Mouse (Mus musculus) right cerebral cortex, postnatal 36 days (tissue): ENCODE measurements around the gene Etv4.

Experiments
- DNase-seq, 2 experiments: peaks; one replicate each; pipeline ENCODE4 v3.0.0; 2022; ENCODE audit warnings: low spot score in 2 of 2, mixed read lengths in 1 of 2

The Etv4 gene

DNA sequence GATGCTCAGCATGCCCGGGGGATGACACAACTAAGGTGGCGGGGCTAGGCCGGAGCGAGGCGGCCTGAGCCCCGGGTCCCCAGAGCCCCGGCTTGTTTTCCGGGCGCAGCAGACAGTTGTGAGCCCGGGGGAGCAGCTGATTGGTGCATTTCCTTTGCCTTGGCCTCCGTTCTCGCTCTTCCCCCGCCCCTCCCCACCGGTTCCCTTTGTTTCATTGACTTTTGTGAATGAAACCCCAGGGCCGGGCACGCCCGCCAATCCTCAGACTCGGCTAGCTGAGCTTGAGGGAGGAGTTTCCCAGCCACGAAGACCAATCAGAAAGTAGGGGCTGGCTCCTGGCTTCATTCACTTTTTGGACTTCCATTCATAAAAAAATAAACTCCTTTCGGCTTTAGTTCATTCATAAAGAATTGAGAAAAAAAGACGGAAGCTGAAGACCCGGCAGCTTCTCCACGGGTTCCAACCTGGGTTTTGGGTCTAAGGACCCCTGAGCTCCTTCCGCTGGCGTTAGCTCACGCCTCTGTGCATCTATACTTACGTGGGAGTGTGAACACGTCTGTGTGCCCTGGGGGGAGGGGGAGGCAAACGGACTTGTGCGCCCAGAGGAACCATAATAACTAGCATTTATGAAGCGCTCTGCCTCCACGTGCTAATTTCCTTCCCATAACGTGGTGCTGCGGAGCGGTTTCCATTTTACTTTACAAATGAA is at the start of gene Etv4:
Gene Etv4 (minus strand): TSS at position 229 of the 709 bp plus-strand sequence.
- peak; percentile 80 to 85 for DNase-seq

DNA sequence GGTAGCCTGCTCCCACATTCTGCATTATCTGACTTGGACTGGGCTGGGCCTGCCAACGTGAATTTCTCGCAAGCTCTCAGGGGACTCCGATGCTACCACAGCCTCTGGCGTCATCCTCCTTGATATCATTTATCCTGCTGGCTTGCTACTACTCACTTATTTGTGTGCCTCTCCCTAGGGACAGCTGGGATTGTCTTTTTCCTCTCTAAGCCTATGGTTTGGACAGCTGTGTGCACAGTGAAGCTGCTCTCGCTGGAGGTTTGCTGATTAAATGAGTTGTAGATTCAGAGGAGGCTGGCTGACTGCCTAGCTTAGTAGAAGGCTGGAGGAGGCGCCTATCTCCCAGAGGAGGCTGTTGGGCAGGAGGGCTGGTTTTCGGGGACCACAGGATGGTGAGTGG is 46.8 kb upstream of the Etv4 start:
- DNase-seq, result peak; percentile 28 to 37

DNA sequence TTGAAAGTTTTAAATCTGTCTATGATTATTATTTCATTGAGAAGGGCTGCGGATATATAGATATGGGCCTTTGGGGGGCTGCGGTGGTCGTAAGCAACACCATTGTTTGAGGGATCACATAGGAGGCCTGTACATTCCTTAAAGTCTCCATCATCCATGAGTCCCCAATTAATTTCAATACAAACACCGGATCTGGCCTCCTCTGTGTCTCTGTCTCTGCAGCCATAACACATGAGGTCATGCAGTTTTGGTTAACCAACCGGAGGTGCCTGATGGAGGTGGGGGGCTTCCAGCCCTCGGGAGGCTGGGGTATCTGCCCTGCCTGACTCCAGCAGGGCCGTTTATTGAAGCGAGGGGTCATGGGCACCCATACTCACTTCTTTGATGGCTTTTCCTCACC is 45.4 kb upstream of the Etv4 start:
- DNase-seq, result no peak

DNA sequence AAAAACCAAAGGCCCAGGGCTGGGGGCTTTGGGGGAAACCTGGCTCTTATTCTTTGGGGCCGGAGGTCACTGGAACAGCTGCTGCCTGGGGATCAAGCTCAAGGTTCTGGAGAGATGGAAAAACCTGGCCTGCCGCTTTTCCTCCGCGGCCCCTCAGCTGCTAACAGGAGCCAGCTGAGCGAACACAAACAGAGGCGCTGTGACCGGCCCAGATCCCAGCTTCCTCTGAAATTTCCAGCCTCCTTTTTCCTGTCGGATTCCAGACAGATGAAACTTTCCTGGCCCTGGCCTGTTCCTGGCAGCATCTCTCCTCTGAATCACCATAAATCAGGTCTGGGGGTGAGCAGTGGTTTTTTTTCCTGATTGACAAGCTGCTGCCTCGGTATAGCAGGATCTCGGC is 44.9 kb upstream of the Etv4 start:
- DNase-seq, result no peak

DNA sequence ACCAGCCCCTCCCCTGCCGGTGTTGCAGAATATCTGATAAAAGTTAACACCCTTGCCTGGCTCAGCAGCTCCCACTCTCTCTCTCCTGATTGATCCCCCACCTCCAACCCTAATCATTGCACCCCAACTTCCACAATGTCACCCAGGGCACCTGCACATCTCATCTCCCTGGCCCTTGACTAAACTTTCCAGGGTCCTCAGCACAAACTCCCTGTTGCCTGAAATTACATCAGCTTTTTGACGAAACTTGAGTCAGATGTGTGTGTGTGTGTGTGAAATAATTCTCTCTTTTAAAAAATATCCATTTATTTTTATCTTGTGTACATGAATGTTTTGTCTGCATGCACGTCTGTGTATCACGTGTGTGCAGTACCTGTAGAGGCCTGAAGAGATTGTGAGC is 43.5 kb upstream of the Etv4 start:
- no peak for DNase-seq

DNA sequence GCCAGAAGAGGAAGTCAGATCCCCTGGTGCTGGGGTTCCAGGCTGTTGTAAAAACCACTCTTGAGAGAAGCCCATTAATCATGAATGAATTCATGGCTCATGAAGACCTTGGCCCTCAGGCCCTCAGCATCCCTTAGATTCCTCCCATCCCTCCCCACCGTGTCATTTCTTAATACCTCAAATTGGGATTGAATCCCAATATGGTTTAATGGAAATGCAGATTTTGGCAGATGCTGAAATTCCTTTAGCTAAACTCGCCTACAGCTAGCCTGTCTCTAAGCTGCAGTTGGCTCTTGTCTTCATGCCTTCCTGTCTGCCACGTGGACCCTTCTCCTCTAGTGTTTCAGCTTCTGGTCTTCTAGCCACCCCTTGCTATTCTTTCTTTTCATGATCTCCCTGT is 38.0 kb upstream of the Etv4 start:
- no peak for DNase-seq

DNA sequence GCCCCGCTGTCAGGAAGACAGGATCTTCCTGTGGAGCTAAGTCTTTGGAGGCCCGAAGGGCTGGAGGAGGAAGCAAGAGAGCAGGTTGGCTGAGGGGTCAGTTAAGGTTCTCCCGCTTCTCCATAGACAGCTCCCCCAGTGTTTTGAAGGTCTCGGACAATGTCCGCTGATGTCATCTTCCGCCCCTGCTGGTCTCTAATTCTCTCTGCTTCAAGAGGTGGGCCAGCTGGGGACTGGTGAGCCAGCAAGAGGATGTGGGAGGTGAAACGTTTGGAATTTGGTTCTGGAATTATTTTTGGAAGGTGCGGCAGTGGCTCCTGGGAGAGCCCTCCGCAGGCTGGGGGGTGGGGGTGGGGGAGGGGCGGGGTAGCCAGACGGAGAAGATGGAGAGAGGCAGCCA is 35.7 kb upstream of the Etv4 start:
- DNase-seq, result no peak

DNA sequence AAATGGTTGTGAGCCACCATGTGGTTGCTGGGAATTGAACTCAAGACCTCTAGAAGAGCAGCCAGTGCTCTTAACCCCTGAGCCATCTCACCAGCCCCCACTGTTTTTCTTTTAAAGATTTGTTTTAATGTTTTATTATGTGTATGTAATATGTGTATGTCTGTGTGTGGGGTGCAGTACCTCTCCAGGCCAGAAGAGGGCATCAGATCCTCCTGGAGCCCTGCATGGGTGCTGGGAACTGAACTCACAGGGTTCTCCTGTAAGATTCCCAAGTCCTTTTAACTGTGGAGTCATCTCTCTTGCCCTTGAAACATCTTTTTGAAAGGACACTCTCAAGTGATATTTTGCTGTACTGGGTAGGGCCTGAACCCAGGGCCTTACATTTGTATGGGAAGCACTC is 34.7 kb upstream of the Etv4 start:
- no peak for DNase-seq

DNA sequence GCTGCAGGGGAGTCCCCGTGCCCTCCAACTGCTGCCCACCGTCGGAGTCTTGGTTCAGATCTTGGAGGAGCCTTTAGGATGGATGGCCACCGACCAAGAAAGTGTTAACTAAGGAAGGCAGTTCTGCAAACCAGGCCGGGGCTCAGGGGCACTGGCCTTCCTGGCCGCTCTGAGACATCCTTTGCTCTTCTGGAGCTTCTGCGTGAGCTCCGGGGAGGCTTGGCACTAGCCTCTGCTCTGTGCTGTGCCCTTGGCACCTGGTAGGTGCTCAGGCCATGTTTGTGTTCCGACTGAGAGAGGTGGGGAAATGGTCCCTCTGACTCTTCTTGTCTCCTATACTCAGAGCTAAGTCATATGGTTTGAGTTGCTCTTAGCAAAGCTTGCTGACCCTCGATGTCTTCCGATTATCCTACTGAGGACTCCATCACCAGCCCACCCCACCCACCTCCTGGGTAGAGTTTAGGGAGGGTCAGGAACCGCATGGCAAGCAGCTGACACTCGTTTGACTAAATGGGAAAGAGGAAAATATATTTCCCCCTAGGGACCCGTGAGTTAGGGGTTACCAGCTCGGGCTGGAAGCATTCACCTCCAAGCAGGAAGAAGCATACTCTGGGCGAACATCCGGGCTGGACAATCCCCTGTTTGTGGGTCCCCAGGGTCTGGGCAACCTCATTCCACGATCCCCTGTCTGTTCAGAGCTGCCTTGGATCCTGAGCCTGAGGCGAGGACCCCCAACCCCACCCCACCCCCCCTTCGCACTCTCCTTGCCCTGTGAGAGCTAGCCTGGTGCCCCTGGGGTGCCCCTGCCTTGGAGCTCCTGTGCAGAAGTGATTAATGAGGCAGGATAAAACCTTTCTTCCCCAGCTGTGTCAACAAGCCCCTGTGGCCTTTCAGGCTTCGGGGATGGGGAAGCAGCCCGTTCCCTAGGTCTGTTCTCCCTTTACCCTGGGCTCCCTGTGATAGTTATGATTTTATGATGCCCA is 30.2 kb upstream of the Etv4 start:
- DNase-seq, result no peak

DNA sequence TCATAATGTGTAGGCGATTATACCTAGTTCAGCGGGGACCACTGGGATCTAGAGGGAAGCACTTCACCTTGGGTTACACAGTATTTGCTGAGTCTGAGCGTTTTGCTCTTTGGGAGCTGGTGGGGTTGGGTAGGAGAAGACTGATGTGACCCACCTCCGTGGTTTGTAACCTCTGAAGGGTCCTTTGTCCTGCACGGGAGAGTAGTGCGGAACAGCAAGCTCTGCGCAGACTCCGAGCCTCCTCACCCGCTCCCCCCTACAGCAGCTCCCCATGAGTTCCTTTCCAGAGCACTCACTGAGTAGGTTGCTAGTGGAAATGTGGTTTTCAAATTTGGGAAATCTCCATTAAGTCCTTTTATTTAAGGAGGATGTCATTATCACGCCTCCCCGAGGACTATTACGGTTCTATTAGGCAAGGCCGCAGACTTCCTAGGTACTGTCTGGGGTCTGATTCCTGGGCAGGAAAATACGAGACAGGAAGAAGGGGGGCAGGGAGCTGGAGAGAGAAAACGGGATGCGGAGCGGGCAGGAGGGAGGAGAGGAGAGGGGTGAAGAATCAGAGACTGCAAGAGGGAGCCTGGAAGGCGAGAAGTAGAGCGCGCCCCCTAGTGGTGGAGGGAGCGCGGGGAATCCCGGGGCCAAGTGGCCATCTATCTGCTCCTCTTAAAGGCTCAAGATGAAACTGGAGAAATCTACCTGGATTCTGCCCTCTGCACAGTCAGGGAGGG is 29.4 kb upstream of the Etv4 start:
- peak; percentile 31 to 44 for DNase-seq

DNA sequence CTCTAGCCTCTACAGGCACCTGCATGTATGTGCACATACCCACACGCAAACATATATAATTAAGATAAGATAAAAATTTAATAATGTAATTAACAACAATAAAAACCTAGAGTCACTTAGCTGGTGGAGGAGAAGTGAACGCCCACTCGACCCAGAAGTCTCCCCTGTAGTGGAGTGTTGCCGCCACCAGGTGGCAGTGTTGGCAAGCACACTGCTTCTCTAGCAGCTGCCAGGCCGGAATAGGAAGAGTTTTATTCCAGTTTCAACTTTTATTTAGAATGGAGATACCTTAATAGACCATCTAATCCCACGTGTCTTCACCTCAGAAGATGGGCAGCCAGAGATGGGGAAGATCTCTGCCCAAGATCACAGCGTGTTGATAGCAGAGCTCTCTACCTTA is 28.1 kb upstream of the Etv4 start:
- peak; percentile 54 to 76 for DNase-seq

DNA sequence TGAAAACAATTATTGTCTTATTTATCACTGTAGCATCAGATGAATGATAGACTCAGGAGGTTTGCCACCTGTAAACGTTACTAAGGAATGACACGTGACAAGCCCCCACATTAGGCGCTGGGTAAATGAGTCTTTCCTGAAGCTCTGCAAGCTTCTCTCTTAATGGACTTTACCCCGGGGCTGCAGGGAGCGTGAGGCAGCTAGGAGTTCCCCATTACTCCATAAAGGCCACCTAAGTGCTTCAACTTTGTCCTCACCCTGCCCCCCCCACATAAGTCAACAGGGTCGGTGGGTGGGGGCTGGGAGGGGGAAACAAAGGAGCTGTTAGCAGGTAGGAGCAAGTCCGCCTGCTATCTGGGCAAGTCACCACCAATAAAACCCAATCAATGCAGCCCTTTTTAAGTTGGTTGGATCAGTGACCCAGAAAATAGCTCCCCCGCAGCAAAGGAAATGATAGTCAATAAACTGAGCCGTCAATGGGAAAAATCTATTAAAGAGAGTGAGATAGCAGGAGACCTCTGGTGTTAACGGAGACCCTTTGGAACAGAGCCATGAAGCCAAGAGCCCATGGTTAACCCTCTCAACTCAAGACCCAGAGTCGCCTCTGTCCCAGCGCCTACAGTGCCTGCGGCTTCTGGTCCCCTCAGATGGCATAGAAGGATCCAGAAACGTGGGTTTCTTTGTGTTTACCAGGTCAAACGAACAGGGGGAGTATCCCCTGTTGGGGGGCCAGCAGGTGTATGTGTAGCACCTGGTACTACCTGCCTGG is 24.1 kb upstream of the Etv4 start:
- DNase-seq, result no peak

DNA sequence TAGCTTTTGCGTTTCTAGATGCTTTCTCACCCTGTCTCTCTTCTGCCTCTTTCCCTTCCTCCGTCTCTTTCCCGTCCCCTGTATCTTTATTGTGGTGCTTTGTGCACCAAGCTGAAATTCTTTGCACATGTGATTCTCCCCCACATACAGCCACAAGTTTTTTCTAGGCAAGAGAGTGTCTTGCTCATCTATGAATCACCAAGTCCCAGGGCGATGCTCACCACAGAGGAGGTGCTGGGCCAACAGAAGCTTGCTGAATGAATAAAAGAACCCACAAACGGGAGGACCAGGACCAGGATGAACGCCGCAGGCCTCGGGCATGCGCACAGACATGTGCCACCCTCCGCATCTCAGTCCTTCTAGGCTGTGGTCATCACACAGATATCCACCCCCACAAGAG is 22.1 kb upstream of the Etv4 start:
- peak in 1 of 2 experiments; percentile 42 for DNase-seq

DNA sequence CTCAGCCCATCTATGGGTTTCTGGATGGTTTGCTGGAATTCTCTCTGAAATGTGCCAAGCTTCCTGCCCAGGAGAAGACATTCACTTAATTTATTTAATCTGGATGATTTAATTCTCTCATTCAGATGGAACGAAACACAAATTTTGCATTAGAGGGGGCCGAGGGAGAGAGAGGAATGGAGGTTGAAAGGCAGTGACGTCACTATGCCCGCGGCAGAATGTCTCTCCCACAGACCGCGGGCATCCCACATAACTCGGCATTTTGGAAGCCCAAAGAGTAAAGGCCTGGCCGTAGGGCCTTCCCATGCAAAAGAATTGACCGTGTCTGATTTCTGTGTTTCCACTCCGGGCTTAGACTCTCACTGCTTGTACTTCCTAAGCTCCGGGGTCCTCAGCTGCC is 21.6 kb upstream of the Etv4 start:
- DNase-seq, result no peak

DNA sequence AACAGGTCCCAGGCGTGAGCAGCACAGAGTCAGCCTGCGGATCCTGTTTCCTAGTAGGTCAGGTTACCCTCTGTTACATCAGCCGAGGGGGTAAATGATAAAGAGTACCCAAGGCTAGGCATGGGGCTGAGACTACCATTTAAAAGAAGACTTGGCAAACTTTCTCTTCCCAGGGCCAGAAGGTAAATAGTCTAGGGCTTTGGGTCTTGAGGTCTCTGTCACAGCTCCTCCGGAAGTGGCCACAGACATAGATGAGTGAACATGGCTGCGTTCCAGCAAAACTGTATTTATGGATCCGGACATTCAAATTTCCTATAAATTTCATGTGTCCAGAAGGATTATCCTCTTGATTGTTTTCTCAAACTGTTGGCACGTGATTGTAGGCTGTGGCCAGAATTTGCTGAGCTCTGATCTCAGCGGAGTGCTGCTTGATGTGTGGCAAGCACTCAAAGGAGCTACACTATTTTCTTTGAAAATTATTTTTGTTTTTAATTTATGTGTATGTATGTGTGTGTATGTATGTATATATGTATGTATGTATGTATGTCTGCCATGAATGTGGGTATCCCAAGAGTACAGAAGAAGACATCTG is 20.0 kb upstream of the Etv4 start:
- no peak for DNase-seq

DNA sequence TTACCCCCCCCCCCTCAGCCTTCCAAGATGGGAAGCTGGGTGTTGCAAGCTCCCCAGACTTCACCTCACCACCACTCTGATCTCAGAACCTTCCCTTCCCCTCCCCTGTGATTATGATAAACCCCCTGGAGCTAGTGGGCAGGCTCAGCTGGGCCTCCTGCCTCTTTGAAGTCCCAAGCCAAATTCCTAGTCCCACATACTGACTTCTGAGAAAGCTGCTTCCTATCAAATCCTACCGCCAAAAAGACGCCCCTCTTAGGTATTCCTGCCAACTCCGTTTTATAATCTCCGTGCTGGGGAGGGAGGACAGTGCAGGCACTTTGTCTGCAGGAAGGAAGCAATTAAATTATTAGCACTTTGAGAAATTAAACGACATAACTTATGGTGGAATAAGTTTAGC is 16.2 kb upstream of the Etv4 start:
- no peak for DNase-seq

DNA sequence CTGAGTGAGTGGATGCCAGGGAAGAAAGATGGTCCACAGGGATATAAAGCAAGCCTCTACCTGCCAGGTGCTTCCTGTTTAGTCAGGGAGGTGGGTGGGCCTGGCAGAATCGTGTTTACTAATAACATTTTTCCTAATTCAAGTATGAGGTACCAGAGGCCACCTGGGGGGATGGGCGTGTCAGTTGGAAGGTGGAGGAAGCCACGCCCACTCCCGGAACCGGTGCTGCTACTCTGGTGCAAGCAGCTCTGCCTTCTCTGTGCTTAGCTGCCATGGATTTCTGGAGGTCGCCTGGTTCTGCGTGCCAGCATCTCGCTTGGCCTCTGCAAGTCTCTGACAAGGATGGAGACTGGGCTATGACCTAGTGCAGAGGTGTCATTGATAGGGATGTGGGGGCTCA is 12.9 kb upstream of the Etv4 start:
- DNase-seq, result no peak

DNA sequence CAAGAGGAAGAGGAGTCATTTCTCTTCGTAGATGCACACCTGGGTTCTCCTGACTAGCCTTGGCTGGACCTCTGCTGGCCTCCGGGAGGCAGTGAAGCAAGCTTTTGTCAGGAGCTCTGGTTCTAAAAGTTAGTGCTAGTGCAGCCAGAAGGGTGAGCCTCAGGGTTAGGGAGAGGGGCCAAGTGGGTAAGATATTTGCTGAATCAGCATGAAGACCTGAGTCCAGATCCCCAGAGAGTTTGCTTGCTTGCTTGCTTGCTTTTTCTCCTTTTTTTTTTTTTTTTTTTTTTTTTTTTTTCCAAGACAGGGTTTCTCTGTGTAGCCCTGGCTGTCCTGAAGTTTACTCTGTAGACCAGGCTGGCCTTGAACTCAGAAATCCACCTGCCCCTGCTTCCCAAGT is 12.2 kb upstream of the Etv4 start:
- DNase-seq, result no peak

DNA sequence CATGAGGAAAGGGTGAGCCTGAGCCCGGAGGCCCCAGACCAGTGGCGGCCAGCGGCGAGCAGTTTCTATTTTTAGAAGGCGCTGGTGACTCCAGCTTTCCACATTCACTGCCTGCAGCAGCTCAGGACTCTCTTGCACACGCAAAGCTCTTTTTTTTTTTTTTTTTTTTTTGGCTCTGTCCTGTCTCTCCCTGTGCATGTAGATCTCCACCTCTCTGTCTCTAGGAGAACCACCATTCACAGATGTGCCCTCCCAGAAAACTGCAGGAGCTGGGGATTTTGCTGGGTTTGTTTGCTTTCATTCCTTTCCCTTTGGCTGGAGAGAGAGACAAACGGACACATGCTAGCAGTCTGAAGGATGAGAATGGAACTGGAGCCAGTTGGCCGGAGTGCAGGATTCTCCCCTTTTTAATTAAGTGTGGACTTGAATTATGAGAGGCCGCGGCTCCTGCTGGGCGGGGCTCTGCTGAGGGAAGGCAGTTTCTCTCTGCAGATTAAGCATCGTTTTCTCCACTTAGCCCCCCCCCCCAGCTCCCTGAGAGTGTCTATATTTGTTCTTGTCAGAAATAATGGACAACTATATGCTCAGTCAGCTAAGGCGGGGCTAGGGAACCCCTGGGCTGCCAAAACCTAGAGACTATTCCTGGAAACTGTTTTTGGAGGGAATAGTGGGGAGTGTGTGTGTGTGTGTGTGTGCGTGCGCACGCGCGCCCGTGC is 5.8 kb upstream of the Etv4 start:
- DNase-seq, result no peak

DNA sequence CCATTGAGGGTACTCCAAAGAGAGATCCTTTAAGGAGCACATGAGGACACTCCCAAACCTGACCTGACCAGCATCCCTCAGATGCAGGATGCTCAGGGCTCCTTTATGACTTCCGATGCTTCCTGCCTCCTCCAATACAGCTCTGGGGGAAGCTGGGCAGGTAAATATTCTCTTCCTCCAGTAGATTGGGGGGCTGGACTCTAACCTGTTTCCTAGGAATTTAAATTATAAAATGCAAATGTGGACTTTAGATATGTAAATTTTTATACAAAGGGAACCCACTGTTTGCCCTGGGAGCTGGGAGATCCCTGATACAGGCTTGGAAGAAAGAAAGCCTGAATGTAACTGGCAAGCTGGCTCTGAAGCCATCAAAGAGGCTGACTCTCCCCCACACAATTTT is 2.3 kb upstream of the Etv4 start:
- DNase-seq, result no peak

DNA sequence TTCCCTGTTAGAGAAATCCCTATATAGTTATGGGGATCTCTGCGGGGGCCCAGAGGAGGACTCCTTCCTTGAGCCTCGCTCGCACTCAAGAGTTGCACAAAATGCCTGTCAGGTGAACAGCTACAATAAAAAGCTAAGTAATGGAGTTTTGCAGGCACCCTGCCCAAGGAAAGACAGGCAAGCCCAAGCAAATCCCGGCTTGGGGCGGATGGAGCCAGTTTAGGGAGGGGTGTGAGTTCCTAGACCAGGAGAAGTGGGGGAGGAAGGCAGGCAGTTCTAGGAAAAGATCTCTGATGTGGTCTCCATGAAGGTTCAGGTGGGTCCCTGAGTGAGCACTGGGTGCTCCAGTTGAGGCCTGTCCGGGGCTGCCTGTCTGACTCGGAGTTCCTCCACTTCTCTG is 1.5 kb upstream of the Etv4 start:
- no peak for DNase-seq
